ENCODE assay signal across 25 mouse cellular contexts in the genomic region with DNA sequence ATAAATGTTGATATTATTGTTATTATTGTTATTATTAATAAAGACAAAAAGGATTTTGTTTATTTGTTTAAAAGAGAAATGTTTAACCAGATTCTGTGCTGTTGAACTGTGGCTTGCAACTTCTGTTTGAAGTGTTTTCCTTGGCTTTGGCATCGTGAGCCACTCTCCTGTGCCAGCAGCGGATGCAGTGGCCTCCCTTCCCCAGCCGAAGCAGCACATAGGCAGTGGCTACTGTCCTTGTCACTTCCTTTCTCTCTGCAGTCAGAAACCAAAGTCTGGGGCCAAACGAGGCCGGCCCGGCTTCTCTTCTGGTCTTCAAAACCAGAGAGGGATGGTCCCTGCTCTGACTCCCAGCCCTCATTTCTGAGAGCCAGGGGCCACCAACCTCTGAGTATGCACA. TPM values are rescaled to one million over a fixed set of nuclear protein-coding genes. Genes with fewer than 3 reads are reported as not detected.
DNase-seq lines count a peak whose midpoint lies in the region; ATAC-seq and TF ChIP-seq lines count a peak whose summit lies in the region.
"Had no signal": no experiment of that assay in that cellular context is flagged by ENCODE, and none has a peak within 500 bp of the region (broad histone marks: within the 10 kb centered on the region; RNA-seq: fewer than 3 reads in every experiment).

No protein-coding gene starts in this region.

- peaks cover 48% of the 10 kb centered on the region for H3K36me3 ChIP-seq in heart, embryonic 12.5 days
- peaks cover 5% of the 10 kb centered on the region for H3K36me3 ChIP-seq in kidney, adult 2 months (ENCODE audit: control insufficient read depth, insufficient read depth, low read length)
- H3K36me3 ChIP-seq in liver, postnatal 0 days (replicated peaks; ENCODE audit: insufficient read depth, low read length), result peaks cover 32% of the 10 kb centered on the region

- no peaks in the 10 kb centered on the region for H3K9me3 ChIP-seq in heart, embryonic 12.5 days (replicated peaks)
- no peaks in the 10 kb centered on the region for H3K9me3 ChIP-seq in liver, postnatal 0 days (ENCODE audit: low read length)
- H3K9me3 ChIP-seq: embryonic facial prominence, embryonic 12.5 days; liver, embryonic 13.5 days; neural tube, embryonic 12.5 days; stomach, embryonic 15.5 days had no signal

- no peaks in the 10 kb centered on the region for H3K4me1 ChIP-seq in heart, embryonic 12.5 days (replicated peaks)
- peaks cover 5% of the 10 kb centered on the region for H3K4me1 ChIP-seq in kidney, adult 2 months (ENCODE audit: control insufficient read depth, insufficient read depth, low read length)
- H3K4me1 ChIP-seq in liver, postnatal 0 days (ENCODE audit: insufficient read depth), result peaks cover 18% of the 10 kb centered on the region
- H3K4me1 ChIP-seq: embryonic facial prominence, embryonic 12.5 days; neural tube, embryonic 12.5 days; stomach, embryonic 15.5 days had no signal

- no peak overlapping the region for H3K9ac ChIP-seq in heart, embryonic 12.5 days
- no peak overlapping the region for H3K9ac ChIP-seq in liver, postnatal 0 days (replicated peaks)
- H3K9ac ChIP-seq: embryonic facial prominence, embryonic 12.5 days; forebrain, postnatal 0 days; liver, embryonic 13.5 days; neural tube, embryonic 12.5 days; stomach, embryonic 15.5 days had no signal

- no peaks in the 10 kb centered on the region for H3K27me3 ChIP-seq in heart, embryonic 12.5 days (replicated peaks)
- H3K27me3 ChIP-seq in kidney, adult 2 months (replicated peaks; ENCODE audit: control insufficient read depth, insufficient read depth, low read length), result no peaks in the 10 kb centered on the region
- H3K27me3 ChIP-seq in liver, postnatal 0 days (ENCODE audit: insufficient read depth, low read length), result no peaks in the 10 kb centered on the region
- H3K27me3 ChIP-seq: embryonic facial prominence, embryonic 12.5 days; liver, embryonic 13.5 days; neural tube, embryonic 12.5 days; stomach, embryonic 15.5 days had no signal

- no peak for TF ChIP-seq EP300 in liver, postnatal 0 days (IDR thresholded peaks at IDR 0.05; ENCODE audit: low read depth)

- no peak for TF ChIP-seq CTCF in kidney, adult 2 months (conservative IDR thresholded peaks at IDR 0.05; ENCODE audit: insufficient read depth, insufficient read length, low read depth, low read length)
- TF ChIP-seq CTCF in liver, postnatal 0 days (IDR thresholded peaks at IDR 0.05; ENCODE audit: low read depth), result no peak

- no peak overlapping the region for H3K27ac ChIP-seq in heart, embryonic 12.5 days (ENCODE audit: poor library complexity, severe bottlenecking)
- H3K27ac ChIP-seq in kidney, adult 2 months (ENCODE audit: insufficient read depth, low read depth, low read length), result no peak overlapping the region
- H3K27ac ChIP-seq in liver, postnatal 0 days (ENCODE audit: low read depth), result 0 out of 2 replicates have a peak overlapping the region, but pooled peaks have one; percentile 2
- H3K27ac ChIP-seq: embryonic facial prominence, embryonic 12.5 days; hindbrain, postnatal 0 days; liver, embryonic 13.5 days; neural tube, embryonic 12.5 days; stomach, embryonic 15.5 days had no signal

- DNase-seq in heart, adult 11 months, result peak; percentile 93
- DNase-seq in kidney, adult 2 months, result peak; percentile 58
- DNase-seq in kidney, adult 18-20 months, result no peak
- no peak for DNase-seq in liver, postnatal 0 days
- no peak for DNase-seq in liver
- peak; percentile 8 for DNase-seq in lung, postnatal 25 days (ENCODE audit: low spot score)
- no peak for DNase-seq in natural killer cell, adult 2 months (ENCODE audit: low spot score in 2 of 2)
- DNase-seq: adrenal gland, postnatal 10 days; cerebellum, adult 18-20 months; cerebellum, postnatal 25 days; forebrain, postnatal 0 days; gastrocnemius, postnatal 14 days; liver, embryonic 13.5 days; midbrain, embryonic 14.5 days; right cerebral cortex, postnatal 25 days; thymus, postnatal 25 days had no signal

- WGBS in heart, embryonic 12.5 days, result 80% methylated on average over 6 of the region's 6 CpGs
- 67% methylated on average over 6 of the region's 6 CpGs for WGBS in kidney, adult 2 months
- whole genome bisulfite sequencing in liver, postnatal 0 days (ENCODE audit: insufficient replicate concordance), result 74% methylated on average over 6 of the region's 6 CpGs

- no peak overlapping the region for H3K4me2 ChIP-seq in heart, embryonic 12.5 days
- H3K4me2 ChIP-seq in liver, postnatal 0 days (ENCODE audit: low read depth, low read length), result no peak overlapping the region
- H3K4me2 ChIP-seq: embryonic facial prominence, embryonic 12.5 days; liver, embryonic 13.5 days; neural tube, embryonic 12.5 days; stomach, embryonic 15.5 days had no signal

- ATAC-seq in heart, embryonic 12.5 days (ENCODE audit: insufficient number of reproducible peaks, low FRiP score), result no peak
- ATAC-seq in liver, postnatal 0 days, result no peak
- ATAC-seq: forebrain, postnatal 0 days; hindbrain, postnatal 0 days had no signal

- no peak overlapping the region for H3K4me3 ChIP-seq in heart, embryonic 12.5 days
- H3K4me3 ChIP-seq in kidney, adult 2 months (ENCODE audit: insufficient read depth, low read depth, low read length), result no peak overlapping the region
- H3K4me3 ChIP-seq in liver, postnatal 0 days (ENCODE audit: low read depth, low read length), result no peak overlapping the region
- H3K4me3 ChIP-seq: embryonic facial prominence, embryonic 12.5 days; liver, embryonic 13.5 days; neural tube, embryonic 12.5 days; stomach, embryonic 15.5 days had no signal

- TF ChIP-seq POLR2A in kidney, adult 2 months (IDR thresholded peaks at IDR 0.05; ENCODE audit: low read depth, low read length), result no peak

RNA-seq across cellular contexts. Expression of a gene that starts 5.3 kb away (rescaled TPM):
- polyA plus RNA-seq in heart, embryonic 12.5 days (2016; fragmentation: Nextera tagmentation; extraction: Ambion mirVana), result 8.2 and 24.9 TPM in 2 replicates
- polyA plus RNA-seq in kidney, adult 2 months (2012; rRNA removed), result 1.0 and 1.2 TPM in 2 replicates
- polyA plus RNA-seq in liver, postnatal 0 days (2015; fragmentation: Nextera tagmentation; extraction: Ambion mirVana), result 27,203 and 27,647 TPM in 2 replicates

RNA-seq across cellular contexts. Expression of a gene that starts 12.3 kb away (rescaled TPM):
- not detected in 2 replicates for polyA plus RNA-seq in heart, embryonic 12.5 days (2016; fragmentation: Nextera tagmentation; extraction: Ambion mirVana)
- 39.2 and 43.8 TPM in 2 replicates for polyA plus RNA-seq in kidney, adult 2 months (2012; rRNA removed)
- polyA plus RNA-seq in liver, postnatal 0 days (2015; fragmentation: Nextera tagmentation; extraction: Ambion mirVana), result 453 and 541 TPM in 2 replicates
- polyA plus RNA-seq: embryonic facial prominence, embryonic 12.5 days; forebrain, embryonic 11.5 days; hindbrain, postnatal 0 days; kidney, embryonic 14.5 days; limb, embryonic 11.5 days; lung, embryonic 16.5 days; midbrain, embryonic 14.5 days; neural tube, embryonic 12.5 days had no signal

RNA-seq across cellular contexts. Expression of a gene that starts 17.4 kb away (rescaled TPM):
- polyA plus RNA-seq in heart, embryonic 12.5 days (2016; fragmentation: Nextera tagmentation; extraction: Ambion mirVana), result 0.74 and 1.3 TPM in 2 replicates
- 5.7 and 6.9 TPM in 2 replicates for polyA plus RNA-seq in kidney, adult 2 months (2012; rRNA removed)
- 256 and 423 TPM in 2 replicates for polyA plus RNA-seq in liver, postnatal 0 days (2015; fragmentation: Nextera tagmentation; extraction: Ambion mirVana)
- polyA plus RNA-seq: embryonic facial prominence, embryonic 12.5 days; forebrain, embryonic 11.5 days; forebrain, postnatal 0 days; hindbrain, postnatal 0 days; kidney, embryonic 14.5 days; limb, embryonic 11.5 days; lung, embryonic 16.5 days; midbrain, embryonic 14.5 days; neural tube, embryonic 12.5 days had no signal

RNA-seq across cellular contexts. Expression of a gene that starts 45.3 kb away (rescaled TPM):
- not detected in 2 replicates for polyA plus RNA-seq in heart, embryonic 12.5 days (2016; fragmentation: Nextera tagmentation; extraction: Ambion mirVana)
- 0.16 TPM in 1 of 2 replicates, not detected in the other for polyA plus RNA-seq in kidney, adult 2 months (2012; rRNA removed)
- 771 and 869 TPM in 2 replicates for polyA plus RNA-seq in liver, postnatal 0 days (2015; fragmentation: Nextera tagmentation; extraction: Ambion mirVana)
- polyA plus RNA-seq: embryonic facial prominence, embryonic 12.5 days; forebrain, embryonic 11.5 days; forebrain, postnatal 0 days; hindbrain, postnatal 0 days; kidney, embryonic 14.5 days; lung, embryonic 16.5 days; midbrain, embryonic 14.5 days; neural tube, embryonic 12.5 days had no signal

RNA-seq across cellular contexts. Expression of a gene that starts 49.8 kb away (rescaled TPM):
- polyA plus RNA-seq in heart, embryonic 12.5 days (2016; fragmentation: Nextera tagmentation; extraction: Ambion mirVana), result 34.1 and 36.8 TPM in 2 replicates
- 16.6 and 19.3 TPM in 2 replicates for polyA plus RNA-seq in kidney, adult 2 months (2012; rRNA removed)
- polyA plus RNA-seq in liver, postnatal 0 days (2015; fragmentation: Nextera tagmentation; extraction: Ambion mirVana), result 20.6 and 21.8 TPM in 2 replicates

Comparison
In these comparisons a context has a peak if more than half of its experiments do, and no peak if none do; other contexts are left out.
1. DNase-seq: peak in heart, adult 11 months (single experiment), kidney, adult 2 months (single experiment) and lung, postnatal 25 days (single experiment); none in kidney, adult 18-20 months (single experiment), liver, postnatal 0 days (single experiment), liver (single experiment) and natural killer cell, adult 2 months (0 of 2).
2. RNA of a gene that starts 5.3 kb away (polyA plus RNA-seq): 27,203 to 27,647 TPM in liver, postnatal 0 days; 8.2 to 24.9 TPM in heart, embryonic 12.5 days and 1.0 to 1.2 TPM in kidney, adult 2 months; every median in the first group is over 1,000 times any median in the second.
3. RNA of a gene that starts 12.3 kb away (polyA plus RNA-seq): 453 to 541 TPM in liver, postnatal 0 days and 39.2 to 43.8 TPM in kidney, adult 2 months; not detected in heart, embryonic 12.5 days; every median in the first group is over 10 times any median in the second.
4. RNA of a gene that starts 17.4 kb away (polyA plus RNA-seq): 256 to 423 TPM in liver, postnatal 0 days; 5.7 to 6.9 TPM in kidney, adult 2 months and 0.74 to 1.3 TPM in heart, embryonic 12.5 days; every median in the first group is over 10 times any median in the second.